Mouse (Mus musculus) heart, postnatal 0 days (tissue): ENCODE data around the gene Fgfr3. TPM values are rescaled to one million over a fixed set of nuclear protein-coding genes. Genes with fewer than 3 reads are reported as not detected.

ENCODE experiments used
- ATAC-seq: fragments of 200-750 bp; cut with Nextera tagmentation; 2 replicates; pipeline ENCODE4 v1.8.0; 2017; ENCODE audit warnings: low read depth, moderate number of reproducible peaks, moderate library complexity; ENCODE audit not compliant: insufficient read depth
- DNase-seq: peaks from one replicate; pipeline ENCODE4 v3.0.0-alpha.2; 2016; ENCODE audit warnings: low spot score
- H3K27ac ChIP-seq: fragments of 300-500 bp; sonication (generic); 2 replicates; pipeline ENCODE4 v1.5.1; 2014; ENCODE audit warnings: low read depth, mild to moderate bottlenecking
- H3K27me3 ChIP-seq: fragments of 300-500 bp; sonication (generic); 2 replicates; pipeline ENCODE4 v1.6.1; 2014; ENCODE audit warnings: low read length, mixed read lengths; ENCODE audit not compliant: control insufficient read depth, insufficient read depth
- H3K36me3 ChIP-seq: fragments of 300-500 bp; sonication (generic); replicated peaks from 2 replicates; pipeline ENCODE4 v1.6.1; 2014; ENCODE audit warnings: low read length, mixed read lengths; ENCODE audit not compliant: control insufficient read depth, insufficient read depth
- H3K4me1 ChIP-seq: fragments of 300-500 bp; sonication (generic); 2 replicates; pipeline ENCODE4 v1.6.1; 2014; ENCODE audit warnings: antibody characterized with exemption; ENCODE audit not compliant: control insufficient read depth, insufficient read depth
- H3K4me2 ChIP-seq: fragments of 300-500 bp; sonication (generic); 2 replicates; pipeline ENCODE4 v1.6.1; 2014; ENCODE audit warnings: low read depth, mild to moderate bottlenecking, low read length, moderate library complexity
- H3K4me3 ChIP-seq: fragments of 300-500 bp; sonication (generic); 2 replicates; pipeline ENCODE4 v1.5.1; 2014; ENCODE audit warnings: low read depth, low read length
- H3K9ac ChIP-seq: fragments of 300-500 bp; sonication (generic); replicated peaks from 2 replicates; pipeline ENCODE4 v1.6.1; 2014; ENCODE audit warnings: low read depth, low read length, mixed read lengths
- H3K9me3 ChIP-seq: fragments of 300-500 bp; sonication (generic); replicated peaks from 2 replicates; pipeline ENCODE4 v1.6.1; 2016; ENCODE audit warnings: low read length; ENCODE audit not compliant: control insufficient read depth
- CTCF ChIP-seq: IDR thresholded peaks from 2 replicates; pipeline ENCODE4 v1.5.1; 2016; ENCODE audit warnings: antibody characterized with exemption, control low read depth, low read depth
- EP300 ChIP-seq: IDR thresholded peaks from 2 replicates; pipeline ENCODE4 v1.6.1; 2016; ENCODE audit warnings: antibody characterized with exemption, low read depth
- WGBS: fragments of 180-500 bp; shearing (Covaris S2); extraction: QIAGEN DNeasy Blood & Tissue Kit; methylation state at CpG from one replicate; pipeline ENCODE4 v1.1.7; 2014; 5-methylcytosine and 5-hydroxymethylcytosine counted together
- polyA plus RNA-seq: library from polyadenylated mRNA; unstranded; fragments of >200 nt; fragmentation: Nextera tagmentation; extraction: Ambion mirVana; gene quantifications from 2 replicates; pipeline ENCODE4 v1.2.1, GENCODE M21; 2015
- total RNA-seq: library from RNA; depleted of rRNA; stranded (reverse); fragments of >200 nt; gene quantifications from 2 replicates; pipeline ENCODE4 v1.2.3, GENCODE M21; 2014; ENCODE audit warnings: low replicate concordance

Gene Fgfr3
- total and polyA plus RNA-seq, 2 experiments from 2014 or later = 2.0 to 19.8 TPM

DNA sequence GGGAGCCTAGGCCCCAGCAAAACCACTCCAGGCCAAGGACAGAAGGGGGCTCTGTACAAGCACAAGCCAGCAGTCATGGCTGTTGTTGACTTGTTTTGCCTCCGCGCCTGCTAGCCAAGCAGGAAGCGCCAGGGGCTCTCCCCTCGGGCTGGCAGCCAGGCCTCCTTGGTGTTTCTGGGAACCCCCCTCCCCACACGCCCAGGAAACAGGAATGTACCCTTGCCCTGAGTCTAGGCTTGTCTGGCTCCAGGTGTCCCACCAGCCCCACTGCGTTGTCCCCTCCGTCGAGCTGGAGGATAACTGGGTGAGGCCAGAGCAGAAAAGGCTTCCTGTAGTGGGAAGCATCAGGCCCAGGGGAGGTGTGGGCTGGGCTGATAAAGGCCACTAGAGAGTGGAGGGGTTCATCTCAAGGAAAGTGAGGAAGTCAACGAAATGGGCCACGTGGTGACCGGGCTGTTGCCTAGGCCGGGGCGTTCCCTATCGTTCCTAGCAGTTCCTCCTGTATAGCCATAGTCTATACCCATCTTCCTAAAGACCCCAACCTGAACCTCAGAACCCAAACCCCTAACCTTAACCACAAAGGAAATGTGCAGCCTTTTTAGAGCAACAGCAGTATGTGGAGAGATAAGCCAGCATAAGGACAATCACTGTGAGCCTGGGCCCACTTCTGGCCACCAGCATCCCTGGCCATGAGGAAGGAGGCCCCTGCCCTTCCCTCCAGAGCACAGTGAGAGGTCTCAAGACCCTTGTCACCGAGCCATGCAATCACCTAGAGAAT lies 39.7 kb upstream of the Fgfr3 start:
- H3K4me2 ChIP-seq = no peak overlapping the region
- DNase-seq (no peak), ATAC-seq (no peak)
- no peaks in the 10 kb centered on the region for H3K9me3 ChIP-seq
- H3K4me3 ChIP-seq = no peak overlapping the region
- no peak overlapping the region; the same call in 1 of the 2 replicates for H3K27ac ChIP-seq
- TF ChIP-seq EP300 (no peak), CTCF (no peak)
- H3K36me3 ChIP-seq = no peaks in the 10 kb centered on the region
- H3K9ac ChIP-seq = no peak overlapping the region
- WGBS = 54% methylated on average over 15 of the region's 15 CpGs
- H3K27me3 ChIP-seq = no peaks in the 10 kb centered on the region
- H3K4me1 ChIP-seq = no peaks in the 10 kb centered on the region

- WGBS = 82% methylated on average over 4 of the region's 4 CpGs
Observed at GRCm38 (mm10) chr5:33682963-33683362, 38.5 kb upstream of the Fgfr3 start.

DNA sequence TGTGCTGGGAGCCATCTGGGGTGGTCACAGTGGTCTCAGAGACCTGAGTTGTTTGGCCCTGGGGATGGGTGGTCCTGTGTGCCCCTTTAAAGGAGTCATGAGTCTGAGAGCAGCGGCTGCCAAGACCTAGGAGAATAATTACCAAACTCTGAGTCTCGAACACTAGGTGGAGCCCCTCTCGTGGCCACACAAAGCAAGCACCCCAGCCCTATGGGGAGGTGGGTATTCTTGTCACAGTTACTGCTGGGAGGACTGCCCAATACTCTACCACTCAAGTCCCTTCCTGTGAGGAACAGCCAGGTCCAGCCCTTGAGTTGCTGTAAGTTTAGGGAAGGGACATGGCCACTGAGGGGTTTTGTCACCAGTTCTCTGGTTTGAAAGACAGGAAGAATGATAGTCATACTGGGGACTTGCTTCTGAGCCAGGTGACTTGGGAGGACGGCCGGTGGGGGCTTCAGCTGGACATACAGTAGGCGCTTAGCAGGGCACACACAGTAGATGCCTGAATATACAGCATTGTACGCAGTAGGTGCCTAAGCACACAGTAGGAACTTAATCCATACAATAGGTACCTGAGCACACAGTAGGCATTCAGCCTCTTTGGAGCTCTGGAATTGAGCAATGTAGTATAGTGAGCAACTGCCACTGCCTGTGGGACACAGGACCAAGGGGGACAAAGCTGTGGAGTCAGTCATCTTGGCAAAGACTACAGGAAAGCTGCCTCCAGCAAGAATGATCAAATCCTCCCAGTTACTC lies 37.4 kb upstream of the Fgfr3 start:
- H3K27ac ChIP-seq = no peak overlapping the region
- WGBS = 39% methylated on average over 7 of the region's 7 CpGs
- H3K4me3 ChIP-seq = no peak overlapping the region
- H3K4me2 ChIP-seq = no peak overlapping the region
- ATAC-seq = peak; percentile 71
- H3K9me3 ChIP-seq = no peaks in the 10 kb centered on the region
- TF ChIP-seq EP300 (no peak), CTCF (peak; percentile 71)
- H3K36me3 ChIP-seq = no peaks in the 10 kb centered on the region
- H3K9ac ChIP-seq = no peak overlapping the region
- no peaks in the 10 kb centered on the region for H3K27me3 ChIP-seq
- peak; percentile 49 for DNase-seq
- H3K4me1 ChIP-seq = peaks cover 11% of the 10 kb centered on the region; the same call in 1 of the 2 replicates

More at GRCm38 (mm10) chr5:33682963-33683362, 38.5 kb upstream of the Fgfr3 start:
- no peak overlapping the region for H3K4me2 ChIP-seq
- ATAC-seq = no peak
- H3K27ac ChIP-seq = no peak overlapping the region
- peaks cover 3% of the 10 kb centered on the region; the same call in 1 of the 2 replicates for H3K4me1 ChIP-seq
- TF ChIP-seq EP300 (no peak), CTCF (no peak)
- H3K27me3 ChIP-seq = no peaks in the 10 kb centered on the region
- H3K4me3 ChIP-seq = no peak overlapping the region
- H3K36me3 ChIP-seq = no peaks in the 10 kb centered on the region
- no peak for DNase-seq
- no peak overlapping the region for H3K9ac ChIP-seq
- H3K9me3 ChIP-seq = no peaks in the 10 kb centered on the region

DNA sequence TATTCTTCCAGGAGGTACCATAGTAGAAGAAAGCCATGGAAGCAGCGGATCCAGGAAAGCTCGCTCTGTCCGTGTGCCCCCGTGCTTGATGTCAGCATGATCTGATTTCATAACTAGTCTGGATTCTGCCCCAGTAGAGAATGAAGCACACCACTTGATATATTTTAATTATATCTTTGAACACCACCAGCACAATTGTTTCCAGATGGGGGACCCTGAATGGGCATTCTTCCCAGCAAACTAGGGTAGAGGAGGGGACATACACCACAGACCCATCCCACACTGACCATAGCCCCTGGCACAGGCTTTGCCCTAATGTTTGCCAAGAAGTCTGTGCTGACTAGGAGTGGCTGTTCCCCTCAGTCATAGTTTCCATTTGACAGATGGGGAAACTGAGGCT lies 36.5 kb upstream of the Fgfr3 start:
- Histone ChIP-seq H3K36me3 (no peaks in the 10 kb centered on the region), H3K9ac (no peak overlapping the region), H3K9me3 (no peaks in the 10 kb centered on the region), H3K4me1 (peaks cover 11% of the 10 kb centered on the region; the same call in 1 of the 2 replicates), H3K27me3 (no peaks in the 10 kb centered on the region), H3K27ac (no peak overlapping the region), H3K4me2 (no peak overlapping the region), H3K4me3 (no peak overlapping the region)
- no peak for ATAC-seq
- no peak for TF ChIP-seq EP300
- no peak for TF ChIP-seq CTCF
- no peak for DNase-seq
- 92% methylated on average over 4 of the region's 4 CpGs for WGBS

GRCm38 (mm10) chr5:33687142-33687541 lies 34.3 kb upstream of the Fgfr3 start:
- TF ChIP-seq EP300 (no peak), CTCF (no peak)
- no peak for ATAC-seq
- H3K9me3 ChIP-seq = no peaks in the 10 kb centered on the region
- peaks cover 11% of the 10 kb centered on the region; the same call in 1 of the 2 replicates for H3K4me1 ChIP-seq
- no peak overlapping the region for H3K27ac ChIP-seq
- no peaks in the 10 kb centered on the region for H3K36me3 ChIP-seq
- no peak overlapping the region for H3K4me2 ChIP-seq
- 83% methylated on average over 4 of the region's 4 CpGs for WGBS
- DNase-seq = no peak
- H3K9ac ChIP-seq = no peak overlapping the region
- H3K4me3 ChIP-seq = no peak overlapping the region
- no peaks in the 10 kb centered on the region for H3K27me3 ChIP-seq
